Mouse (Mus musculus) adrenal gland, postnatal 14 days (tissue): ENCODE data around the gene Shisal2a. TPM values are rescaled to one million over a fixed set of nuclear protein-coding genes. Genes with fewer than 3 reads are reported as not detected.
A peak's percentile ranks its signal among the peaks of the same experiment; 100 is the strongest.

ENCODE experiments used
- DNase-seq: peaks from one replicate; pipeline ENCODE4 v3.0.0; 2021; ENCODE audit warnings: mixed read lengths
- long read RNA-seq, 2 experiments: library from polyadenylated mRNA; stranded (forward); transcript quantifications; one replicate each; pipeline ENCODE4 v2.0.0; 2021
- total RNA-seq: library from RNA; stranded (reverse); gene quantifications from 2 replicates; pipeline ENCODE4 v1.2.3, GENCODE M21; 2021

The Shisal2a gene
- 4.2 and 5.5 TPM in 2 replicates for total RNA-seq
- long read RNA-seq, experiment 1, partial matches to known transcripts = 1 of 7 reads
- long read RNA-seq, experiment 1, other reads (novel, unspliced or antisense) = 2 of 7 reads
- long read RNA-seq, experiment 2, partial matches to known transcripts = 0 of 5 reads
- long read RNA-seq, experiment 2, other reads (novel, unspliced or antisense) = 1 of 5 reads

DNA sequence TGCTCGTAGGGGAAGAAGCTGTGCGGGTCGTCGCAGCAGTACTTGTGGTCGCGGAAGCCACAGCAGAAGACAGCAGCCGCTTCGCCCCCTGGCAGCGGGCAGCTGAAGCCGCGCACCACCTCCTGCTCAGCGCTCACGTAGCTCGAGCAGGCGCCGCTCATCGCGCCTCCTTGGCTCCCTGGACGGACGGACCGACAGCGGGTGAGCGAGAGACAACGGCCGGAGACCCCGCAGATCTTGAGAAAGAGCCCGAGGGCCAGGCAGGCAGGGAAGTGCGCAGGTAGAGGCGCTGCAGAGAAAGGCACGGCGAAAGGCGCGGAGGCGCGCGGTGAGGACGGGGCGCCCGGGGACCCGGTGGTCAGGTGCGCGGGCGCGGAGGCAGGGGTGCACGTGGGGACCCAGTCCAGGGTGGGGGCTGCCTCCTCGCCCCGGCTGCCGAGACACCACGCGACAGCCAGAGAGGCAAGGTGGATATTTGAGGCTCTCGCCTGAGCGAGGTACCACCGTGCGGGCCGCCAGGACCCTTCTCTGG is at the start of gene Shisal2a:
TSS of gene Shisal2a (minus strand) at position 167 of the 532 bp plus-strand sequence.
- peak; percentile 36 for DNase-seq

DNA sequence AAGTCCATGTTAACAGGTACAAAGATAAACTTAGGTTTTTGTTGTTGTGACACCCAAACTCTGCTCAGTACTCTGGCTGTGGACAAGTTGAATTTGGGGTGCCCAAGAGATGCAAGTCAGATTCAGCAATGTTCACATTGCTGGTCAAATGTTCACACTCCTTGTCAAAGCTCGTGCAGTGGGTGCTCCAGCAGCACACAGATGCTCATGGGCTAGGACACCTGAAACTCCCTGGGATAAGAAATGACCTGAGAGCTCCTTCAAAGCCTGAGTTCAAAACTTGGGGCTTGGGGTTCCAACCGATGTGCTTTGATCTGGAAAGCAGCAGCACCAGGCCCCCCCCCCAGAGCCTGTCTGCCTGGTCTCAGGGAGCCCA is 48.4 kb upstream of the Shisal2a start:
- DNase-seq = no peak

DNA sequence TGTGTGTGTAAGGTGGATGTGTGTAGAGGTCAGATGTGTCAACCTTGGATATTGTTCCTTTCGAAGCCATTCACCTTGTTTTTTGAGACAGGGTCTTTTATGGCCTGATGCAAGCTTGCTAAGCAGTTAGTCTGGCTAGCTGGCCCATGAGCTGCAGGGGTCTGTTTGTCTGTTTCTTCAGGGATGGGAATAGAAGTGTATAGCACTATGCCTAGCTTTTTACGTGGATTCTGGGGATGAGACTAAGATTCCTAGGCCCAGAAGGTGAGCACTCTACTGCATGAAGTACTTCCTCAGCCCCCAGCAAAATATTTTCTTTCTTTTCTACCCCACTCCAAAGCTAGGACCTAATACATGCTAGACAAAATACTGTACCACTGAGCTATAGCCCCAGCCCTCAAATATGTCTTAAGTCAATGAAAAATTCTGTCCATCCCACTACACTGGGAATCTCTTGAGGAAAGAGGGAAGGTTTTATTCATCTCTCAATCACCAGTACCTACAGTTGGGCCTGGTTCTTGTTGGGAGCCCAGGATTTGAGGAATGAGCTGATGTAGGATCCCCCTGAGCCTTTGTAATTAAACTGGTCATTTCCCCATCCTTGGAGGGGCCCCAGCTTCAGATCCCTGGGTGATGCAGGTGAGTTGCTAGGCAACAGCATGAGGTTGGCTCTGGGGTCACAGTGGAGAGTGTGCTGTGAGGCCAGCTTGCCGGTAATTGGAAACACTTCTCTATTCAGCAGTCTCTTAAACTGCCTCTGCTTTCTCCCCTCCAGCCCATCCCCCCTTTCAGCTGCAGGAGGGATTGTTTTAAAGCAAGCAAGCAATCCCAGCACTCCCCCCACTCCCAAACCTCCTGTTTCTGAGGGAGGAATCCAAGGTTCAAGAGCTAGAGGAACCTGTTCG is 47.8 kb upstream of the Shisal2a start:
- DNase-seq = peak; percentile 9

DNA sequence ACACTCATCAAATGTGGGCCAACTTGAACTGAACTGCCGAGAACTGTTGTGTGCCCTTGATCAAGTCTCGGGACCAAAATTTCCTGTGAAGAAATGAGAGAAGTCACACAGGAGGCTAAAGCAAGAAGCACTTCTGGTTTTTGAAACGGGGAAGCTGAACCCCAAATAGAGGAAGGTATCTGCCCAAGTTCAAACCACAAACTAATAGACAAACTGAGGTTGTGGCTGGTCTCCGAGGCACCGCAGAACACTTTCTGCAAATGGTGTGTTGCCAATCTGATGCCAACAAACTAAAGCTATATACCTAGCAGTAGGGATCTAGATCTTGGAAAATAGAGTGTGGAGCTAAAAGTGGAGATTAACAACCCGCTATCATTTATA is 45.2 kb upstream of the Shisal2a start:
- no peak for DNase-seq

DNA sequence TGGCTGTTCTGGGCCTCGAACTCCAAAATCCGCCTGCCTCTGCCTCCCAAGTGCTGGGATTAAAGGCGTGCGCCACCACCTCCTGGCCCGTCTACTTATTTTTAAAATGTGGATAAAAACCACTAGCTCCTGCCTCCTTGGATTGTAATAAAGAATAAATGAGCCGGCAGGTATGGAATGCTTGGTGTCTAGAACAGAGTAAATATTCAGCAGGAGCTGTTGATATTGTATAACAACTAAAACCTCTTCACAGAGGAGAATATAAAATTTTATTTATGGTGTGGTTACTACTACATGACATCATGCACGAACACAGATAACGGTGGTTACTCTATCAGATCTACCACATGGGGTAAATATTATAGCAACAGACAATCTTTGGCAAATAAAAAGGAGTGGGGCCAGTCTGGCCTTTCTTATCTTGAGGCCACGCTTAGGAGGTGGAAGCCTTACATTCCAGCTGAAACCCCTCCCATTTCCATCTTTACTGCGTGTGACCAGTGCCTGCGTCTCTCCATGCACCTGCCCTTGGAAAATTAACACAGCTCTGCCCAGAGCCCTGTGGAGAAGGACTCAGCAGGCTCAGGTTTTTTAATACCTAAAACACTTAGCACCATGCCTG is 44.7 kb upstream of the Shisal2a start:
- no peak for DNase-seq

DNA sequence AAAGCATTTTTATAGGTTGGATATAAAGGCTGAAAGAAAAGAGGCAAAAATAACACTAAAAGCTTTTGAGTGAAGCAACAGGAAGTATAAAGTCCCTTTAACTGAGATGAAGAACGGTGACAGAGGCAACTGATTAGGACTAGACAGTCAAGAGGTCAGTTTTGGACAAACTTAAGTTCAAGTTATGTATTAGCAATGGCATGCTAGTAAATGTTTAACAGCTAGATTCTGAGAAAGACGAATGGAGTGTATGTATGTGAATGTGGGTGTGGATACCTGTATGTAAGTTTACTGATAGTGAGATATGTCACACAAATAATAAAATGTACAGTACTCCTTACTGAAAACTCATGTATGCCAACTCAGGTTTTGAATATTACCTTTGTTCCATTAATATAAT is 41.4 kb upstream of the Shisal2a start:
- no peak for DNase-seq

DNA sequence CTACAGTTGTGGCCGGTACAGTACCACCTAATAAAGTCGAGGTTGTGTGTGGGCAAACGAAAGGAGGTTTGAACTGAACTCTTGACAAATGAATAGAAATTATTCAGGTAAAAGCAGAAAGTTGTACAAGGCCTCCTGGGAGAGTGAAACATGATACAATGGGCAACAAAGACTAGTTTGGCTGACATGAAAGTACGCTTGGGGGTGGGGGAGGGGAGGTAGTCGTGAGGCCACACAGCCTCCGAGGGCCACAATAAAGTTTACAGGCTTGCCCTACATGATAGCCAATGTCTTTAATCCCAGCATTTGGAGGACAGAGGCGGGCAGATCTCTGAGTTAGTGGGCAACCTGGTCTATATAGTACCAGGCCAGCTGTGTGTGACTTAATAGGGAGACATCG is 24.5 kb upstream of the Shisal2a start:
- DNase-seq = no peak

DNA sequence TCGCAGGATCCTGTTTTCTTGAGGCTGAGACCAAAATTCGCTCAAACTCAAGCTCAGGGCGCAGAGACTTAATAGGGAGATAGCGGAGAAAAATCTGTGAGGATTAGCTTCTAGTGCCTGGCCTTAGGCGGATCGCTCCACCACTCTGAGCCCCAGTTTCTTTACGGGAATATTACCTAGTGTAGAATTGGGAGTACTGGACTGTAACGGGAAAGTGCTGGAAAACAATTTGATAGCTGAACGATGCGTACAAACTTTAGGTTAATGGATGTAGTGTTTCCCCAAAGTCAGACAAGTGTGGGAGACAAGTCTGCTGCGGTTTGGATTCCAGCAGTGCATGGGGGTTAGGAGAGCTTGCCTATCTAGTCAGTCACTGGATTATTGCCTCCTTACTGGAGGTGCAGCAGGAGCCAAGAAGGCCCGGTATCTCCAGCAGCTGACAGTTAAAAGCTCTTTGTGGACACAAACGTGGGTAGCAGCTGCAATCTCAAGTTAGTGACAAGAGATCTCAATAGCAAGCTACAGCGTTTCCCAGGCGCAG is 23.8 kb upstream of the Shisal2a start, which contains the start of gene Gpx7:
TSS of gene Gpx7 (minus strand) at position 101 of the 541 bp plus-strand sequence.
- no peak for DNase-seq

DNA sequence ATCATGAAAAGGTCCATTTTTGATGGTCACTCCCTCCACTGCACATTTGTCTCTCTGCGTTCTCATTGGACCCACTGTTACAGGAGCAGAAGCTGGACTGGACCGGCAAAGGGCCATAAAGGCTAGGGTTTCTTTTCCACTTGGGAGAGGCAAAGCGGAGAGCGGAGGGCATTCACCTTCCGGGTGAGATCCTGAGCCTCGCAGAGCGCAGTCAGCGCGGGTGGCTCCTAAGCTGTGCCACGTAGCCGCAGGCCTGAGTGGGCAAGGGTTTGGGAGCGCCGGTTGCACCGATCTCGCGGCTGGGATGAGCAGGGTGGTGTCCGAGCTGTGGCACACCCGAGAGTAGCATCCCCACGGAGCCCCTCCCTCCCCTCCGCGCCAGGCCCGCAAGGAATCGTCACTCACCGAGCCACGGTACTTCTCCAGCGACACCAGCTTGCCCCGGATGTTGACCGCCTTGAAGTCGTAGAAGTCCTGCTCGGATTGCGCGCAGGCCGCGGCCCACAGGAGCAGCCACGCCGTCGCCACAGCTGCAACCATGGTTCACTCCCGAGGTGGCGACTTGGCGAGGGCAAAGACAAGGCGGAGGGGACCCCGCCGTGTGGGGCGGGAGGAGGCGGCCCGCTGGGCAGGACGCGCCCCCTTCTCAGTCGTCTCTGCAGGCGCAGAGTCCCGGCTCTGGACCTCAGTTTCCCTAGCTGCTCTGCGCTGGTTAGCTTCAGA is 23.1 kb upstream of the Shisal2a start:
- peak; percentile 85 for DNase-seq

DNA sequence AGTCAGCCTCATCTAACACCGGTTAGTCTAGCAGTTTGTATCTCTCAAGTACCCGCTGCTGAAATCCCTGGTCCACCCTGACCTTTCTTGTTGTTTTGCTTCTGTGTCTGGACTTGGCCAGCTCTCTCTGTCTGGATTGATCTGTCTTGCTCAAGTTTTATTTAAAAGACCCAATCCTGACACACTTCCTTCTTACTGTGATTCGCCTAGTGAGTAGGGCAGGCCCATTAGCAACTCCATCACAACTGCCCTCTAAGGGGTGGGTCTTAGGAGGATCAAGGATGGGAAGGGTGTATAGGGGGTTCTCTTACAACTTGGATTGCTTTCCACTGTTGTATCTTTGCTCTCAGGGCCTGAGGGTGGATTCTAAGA is 22.6 kb upstream of the Shisal2a start:
- peak; percentile 42 for DNase-seq

DNA sequence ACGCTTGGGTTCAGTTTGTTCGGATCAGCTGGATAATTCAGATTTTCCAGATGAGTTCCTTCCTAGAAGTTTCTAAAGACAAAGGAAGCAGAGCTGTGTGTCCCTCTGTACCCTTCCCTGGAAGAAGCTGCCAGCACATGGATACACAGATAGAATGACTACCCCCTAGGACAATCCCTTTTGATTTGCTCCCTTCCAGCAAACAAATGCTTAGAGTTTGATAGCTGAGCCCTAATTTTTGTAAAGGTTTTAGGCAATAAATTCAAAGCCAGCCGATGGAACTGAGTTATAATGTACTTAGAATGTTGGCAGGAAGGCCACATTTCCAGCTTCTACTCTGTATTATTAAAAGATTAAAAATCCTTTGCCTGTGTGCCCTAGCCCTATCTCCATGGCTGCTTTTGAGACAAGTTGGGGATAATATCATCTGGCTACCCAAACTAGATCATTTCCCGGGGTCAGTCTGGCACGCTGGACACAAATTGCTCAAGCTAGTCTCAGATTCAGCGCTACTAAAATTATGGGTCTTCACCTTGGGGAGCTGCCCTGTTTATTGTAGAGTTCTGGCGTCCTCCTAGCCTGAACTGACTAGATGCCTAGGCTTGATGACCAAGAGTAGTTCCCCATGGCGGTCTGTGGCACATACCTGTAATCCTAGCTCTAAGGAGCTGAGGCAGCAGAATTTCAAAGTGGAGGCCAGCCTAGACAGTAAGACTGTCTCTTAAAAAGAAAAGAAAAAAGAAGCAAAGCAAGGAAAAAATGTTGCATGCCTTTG is 20.9 kb upstream of the Shisal2a start:
- DNase-seq = no peak

DNA sequence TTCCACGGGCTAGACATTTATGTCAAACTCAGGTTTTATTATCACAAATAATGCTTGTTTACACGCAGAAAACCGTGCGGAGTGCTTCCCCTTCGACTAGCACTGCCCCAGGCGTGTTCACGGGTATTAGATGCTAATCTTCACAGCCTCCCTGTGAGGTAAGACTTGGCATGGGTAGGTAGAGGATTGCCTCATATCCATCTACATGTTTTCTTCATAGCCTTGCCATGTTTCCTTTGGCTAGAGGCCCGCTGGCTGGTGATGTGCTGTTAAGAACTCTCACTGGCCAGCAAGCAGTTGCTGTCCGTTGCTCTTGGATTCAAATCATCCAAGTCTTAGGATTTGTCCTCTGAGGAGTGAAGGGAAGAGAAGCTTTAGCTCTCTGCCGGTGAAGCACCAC is 17.2 kb upstream of the Shisal2a start:
- peak; percentile 51 for DNase-seq

DNA sequence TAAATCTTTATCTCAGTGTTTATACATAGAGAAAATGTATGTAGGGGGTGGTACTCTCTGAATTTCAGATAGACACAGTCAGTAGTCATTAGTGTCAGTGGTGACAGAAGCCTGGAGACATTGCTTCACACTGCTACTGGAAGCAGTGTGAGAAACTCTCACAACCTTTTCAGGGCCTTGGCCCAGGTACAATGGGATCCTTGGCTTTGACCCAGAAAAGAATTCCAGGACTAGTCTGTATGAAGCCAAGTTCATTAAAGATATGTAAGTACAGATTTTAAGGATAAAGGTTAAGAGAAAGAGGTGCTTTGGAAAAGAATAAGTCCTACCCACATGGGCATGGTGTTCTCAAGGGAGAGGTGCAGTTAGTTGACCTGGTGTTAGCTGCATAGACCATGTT is 11.1 kb upstream of the Shisal2a start:
- DNase-seq = no peak

DNA sequence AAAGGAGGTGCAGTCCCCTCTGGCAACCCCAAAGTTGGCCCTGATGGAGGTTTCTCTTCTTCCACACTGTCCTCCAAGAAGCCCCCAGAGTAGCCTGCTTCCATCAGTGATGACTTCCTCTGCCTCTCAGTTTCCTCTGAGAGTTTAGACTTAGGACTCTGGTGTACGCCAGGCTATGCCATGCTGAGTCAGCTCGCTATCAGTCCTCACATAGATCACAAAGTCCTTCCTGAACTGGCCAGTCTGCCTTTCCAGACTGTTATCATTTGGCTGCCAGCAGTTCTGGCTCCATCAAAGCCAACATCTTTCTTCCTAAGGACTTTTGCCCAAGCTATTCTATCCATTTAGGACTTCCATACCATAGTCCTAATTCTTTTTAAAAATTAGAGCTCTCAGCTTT is 9.4 kb upstream of the Shisal2a start:
- no peak for DNase-seq

DNA sequence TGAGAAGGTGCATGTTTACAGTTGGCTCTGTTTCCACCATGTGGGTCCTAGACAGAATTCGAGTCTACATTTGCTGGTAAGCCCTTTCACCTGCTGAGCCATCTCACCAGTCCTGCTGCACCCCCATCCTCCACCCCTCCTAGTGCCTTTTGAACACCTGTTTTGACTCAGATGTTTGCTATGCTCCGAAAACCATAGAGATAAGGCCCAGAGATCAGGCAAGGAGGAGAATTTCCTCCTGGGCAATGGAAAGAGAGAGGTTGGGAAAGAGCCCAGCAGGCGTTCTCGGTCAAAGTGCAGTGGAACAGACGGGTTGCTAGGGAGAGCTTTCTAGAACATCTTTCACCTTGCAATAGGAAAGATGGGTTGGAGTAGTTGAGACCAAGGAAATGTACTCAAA is 8.0 kb upstream of the Shisal2a start:
- DNase-seq = no peak

DNA sequence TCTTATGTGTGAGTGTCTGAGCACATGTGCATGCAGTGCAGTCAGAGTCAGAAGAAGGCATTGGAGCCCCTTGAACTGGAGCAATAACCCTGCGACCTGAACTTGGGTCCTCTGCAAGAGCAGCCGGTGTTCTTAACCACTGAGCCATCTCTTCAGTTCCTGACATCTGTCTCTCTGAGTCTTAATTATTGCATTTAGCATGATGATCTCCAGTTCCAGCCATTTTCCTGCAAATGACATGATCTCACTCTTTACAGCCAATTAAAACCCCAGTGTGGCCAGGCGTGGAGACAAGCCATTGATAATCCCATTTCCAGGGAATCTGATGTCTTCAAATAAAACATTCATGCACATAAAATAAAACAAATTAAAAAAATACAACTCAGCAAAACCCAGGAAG is 5.6 kb upstream of the Shisal2a start:
- DNase-seq = no peak

DNA sequence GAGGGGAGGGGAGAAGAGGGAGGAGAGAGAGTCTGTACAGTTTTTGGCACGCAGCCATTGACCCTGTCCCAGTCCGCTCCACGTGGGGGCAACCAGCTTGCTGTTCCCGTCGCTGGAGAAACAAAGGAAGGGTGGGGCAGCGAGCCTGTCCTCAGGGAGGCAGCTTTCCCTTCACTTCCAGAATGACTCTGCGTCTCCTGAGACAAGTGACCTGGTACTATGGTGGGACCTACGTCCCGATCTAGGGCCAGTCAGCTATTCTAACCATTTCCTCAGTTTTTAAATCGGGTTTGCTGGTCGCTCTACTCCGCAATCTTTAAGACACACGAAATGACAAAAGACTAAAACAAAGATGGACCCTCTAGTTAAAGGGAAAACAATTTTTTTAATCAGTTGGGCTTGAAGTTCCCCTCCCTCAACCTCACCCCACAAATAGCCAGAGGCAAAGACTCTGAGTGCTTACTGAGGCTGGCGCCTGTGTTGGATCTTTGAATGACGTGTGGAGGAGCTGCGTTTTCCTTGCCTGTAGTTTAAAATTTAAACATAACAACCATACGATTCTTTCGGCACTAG is 4.6 kb upstream of the Shisal2a start:
- peak; percentile 81 for DNase-seq

DNA sequence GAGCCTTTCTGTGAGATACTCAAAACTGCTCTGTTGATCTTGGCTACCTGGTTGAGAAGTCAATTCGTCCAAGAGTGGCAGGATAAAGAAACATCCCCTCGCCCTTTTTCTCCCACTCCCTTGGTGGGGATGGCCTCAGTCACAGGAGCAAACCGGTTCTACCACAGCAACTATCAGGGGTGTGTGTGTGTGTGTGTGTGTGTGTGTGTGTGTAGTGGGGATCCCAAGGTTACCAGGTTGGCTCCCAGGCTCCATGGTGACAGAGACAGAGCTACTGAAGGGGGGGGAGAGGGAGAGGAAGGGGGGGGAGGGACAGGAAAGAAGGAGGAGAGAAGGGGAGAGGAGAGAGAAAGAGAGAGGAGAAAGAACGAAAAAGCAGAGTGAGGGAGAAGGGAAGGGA is 4.0 kb upstream of the Shisal2a start:
- peak; percentile 43 for DNase-seq

DNA sequence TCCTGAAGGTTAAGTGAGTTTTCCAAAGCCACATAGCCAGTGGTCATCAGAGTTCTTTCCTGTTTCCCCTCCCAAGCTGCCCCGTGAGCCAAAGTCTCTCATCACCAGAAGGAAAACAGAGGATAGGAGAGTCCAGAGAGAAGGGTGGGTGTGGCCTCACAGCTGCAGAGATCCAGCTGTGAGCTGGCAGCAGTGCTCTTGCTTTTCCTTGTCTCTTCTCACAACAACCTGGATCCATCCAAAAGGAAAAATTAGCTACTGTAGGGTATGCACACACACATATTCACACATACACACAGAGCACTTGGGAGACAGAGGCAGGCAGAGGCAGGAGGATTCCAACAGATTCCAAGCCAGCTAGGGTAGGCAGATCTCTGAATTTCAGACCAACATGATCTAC is 2.9 kb upstream of the Shisal2a start:
- no peak for DNase-seq

DNA sequence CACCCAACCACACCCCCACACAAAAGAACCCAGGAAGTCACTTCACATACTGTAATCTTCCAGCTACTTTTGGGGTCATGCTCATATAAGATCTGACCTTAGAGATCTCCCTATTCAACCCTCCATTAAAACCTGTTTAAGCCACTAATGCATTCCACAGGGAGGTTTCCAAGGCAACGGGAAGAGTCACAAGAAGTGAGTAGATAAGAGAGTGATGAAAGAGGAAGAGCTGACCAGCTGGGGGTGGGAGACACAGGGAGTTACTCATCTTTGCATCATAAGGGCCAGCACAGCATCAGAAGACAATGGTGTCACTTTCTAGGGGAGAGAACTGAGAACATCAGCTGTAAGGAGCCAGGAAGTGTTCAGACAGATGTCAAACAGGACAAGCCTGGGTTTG is 3.0 kb downstream of the Shisal2a start:
- peak; percentile 29 for DNase-seq

DNA sequence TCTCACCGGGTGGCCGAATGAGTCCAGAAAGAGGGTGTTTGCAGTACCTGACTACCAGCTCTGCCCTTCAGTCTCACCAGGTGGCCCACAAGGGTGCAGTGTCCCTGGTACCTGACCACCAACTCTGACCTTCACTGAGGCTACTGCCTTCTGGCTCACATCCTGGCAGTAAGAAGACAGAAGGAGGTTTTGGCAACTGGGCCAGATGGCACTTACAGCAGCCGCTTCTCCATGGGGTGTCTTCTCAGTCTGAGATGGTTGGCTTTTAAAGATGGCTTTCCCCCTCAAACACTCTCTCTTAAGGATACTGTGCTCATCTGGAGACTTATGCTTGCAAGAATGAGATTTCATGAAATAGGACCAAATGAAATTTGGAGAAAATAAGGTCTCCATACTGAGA is 3.7 kb downstream of the Shisal2a start:
- no peak for DNase-seq
